ENCODE assay signal across 9 mouse cellular contexts in the genomic region with DNA sequence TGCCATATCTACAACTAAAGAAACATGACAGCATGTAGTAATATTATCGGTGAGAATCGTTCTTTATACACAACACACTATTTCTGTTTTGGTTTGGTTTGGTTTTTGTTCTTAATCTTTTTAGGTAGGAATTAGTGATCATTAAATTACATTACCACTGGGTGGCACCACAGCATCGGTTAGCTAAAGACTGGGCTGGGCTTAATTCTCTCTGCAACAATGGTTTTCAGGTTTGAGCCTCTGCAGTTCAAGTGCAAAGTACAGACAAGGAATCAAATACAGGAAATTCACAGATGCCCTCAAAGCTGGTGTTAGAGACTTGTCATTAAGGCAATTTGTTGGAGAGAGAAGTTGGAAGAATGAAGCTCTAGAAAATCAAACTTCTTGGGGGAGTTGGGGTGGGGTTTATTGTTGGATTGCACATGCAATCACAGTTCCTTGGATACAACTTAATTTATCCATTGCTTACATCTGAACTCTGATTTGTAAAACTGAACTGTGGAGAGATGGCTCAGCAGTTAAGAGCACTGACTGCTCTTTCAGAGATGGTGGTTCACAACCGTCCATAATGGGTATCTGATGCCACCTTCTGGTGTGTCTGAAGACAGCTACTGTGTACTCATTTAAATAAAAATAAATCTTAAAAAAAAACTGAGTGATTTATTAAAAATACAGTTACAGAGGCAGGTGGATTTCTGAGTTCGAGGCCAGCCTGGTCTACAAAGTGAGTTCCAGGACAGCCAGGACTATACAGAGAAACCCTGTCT. TPM values are rescaled to one million over a fixed set of nuclear protein-coding genes. Genes with fewer than 3 reads are reported as not detected.
DNase-seq lines count a peak whose midpoint lies in the region; ATAC-seq lines count a peak whose summit lies in the region.
"Had no signal": no experiment of that assay in that cellular context is flagged by ENCODE, and none has a peak within 500 bp of the region (broad histone marks: within the 10 kb centered on the region; RNA-seq: fewer than 3 reads in every experiment).

No protein-coding gene starts in this region.

- 26% methylated on average over 5 of the region's 5 CpGs for WGBS in forebrain, embryonic 11.5 days
- 29% methylated on average over 5 of the region's 5 CpGs for WGBS in intestine, embryonic 15.5 days
- 23% methylated on average over 5 of the region's 5 CpGs for WGBS in lung, embryonic 16.5 days

- H3K27me3 ChIP-seq in forebrain, embryonic 11.5 days (ENCODE audit: control insufficient read depth, insufficient read depth, low read length): no peaks in the 10 kb centered on the region
- no peaks in the 10 kb centered on the region for H3K27me3 ChIP-seq in intestine, embryonic 15.5 days (replicated peaks)
- H3K27me3 ChIP-seq in lung, embryonic 16.5 days (ENCODE audit: control insufficient read depth, insufficient read depth, low read depth, low read length): no peaks in the 10 kb centered on the region

- peaks cover 2% of the 10 kb centered on the region; the same call in 1 of the 2 replicates for H3K4me1 ChIP-seq in forebrain, embryonic 11.5 days (replicated peaks; ENCODE audit: control insufficient read depth, insufficient read depth, low read length)
- H3K4me1 ChIP-seq in intestine, embryonic 15.5 days (replicated peaks): 0 out of 2 replicates have a peak, but pooled peaks cover 5% of the 10 kb centered on the region
- no peaks in the 10 kb centered on the region for H3K4me1 ChIP-seq in lung, embryonic 16.5 days (replicated peaks; ENCODE audit: control insufficient read depth, insufficient read depth, low read length)

- peak; percentile 21 for DNase-seq in urinary bladder, postnatal 25 days (ENCODE audit: low spot score)
- no peak for DNase-seq in urinary bladder, postnatal 36 days (ENCODE audit: low spot score in 2 of 2)
- peak; percentile 74 for DNase-seq in brain, adult 2 months (ENCODE audit: low read depth, low spot score)
- DNase-seq in forebrain, embryonic 11.5 days (ENCODE audit: low spot score): no peak
- peak; percentile 23 for DNase-seq in retina, adult 2 months (ENCODE audit: low read depth, low spot score)
- DNase-seq in right cerebral cortex, postnatal 4 days: no peak

- no peak overlapping the region for H3K27ac ChIP-seq in forebrain, embryonic 11.5 days (ENCODE audit: low read depth, low read length)
- no peak overlapping the region for H3K27ac ChIP-seq in intestine, embryonic 15.5 days
- H3K27ac ChIP-seq in lung, embryonic 16.5 days (ENCODE audit: low read length): no peak overlapping the region

- no peak overlapping the region for H3K4me3 ChIP-seq in forebrain, embryonic 11.5 days (ENCODE audit: low read depth, low read length)
- H3K4me3 ChIP-seq in intestine, embryonic 15.5 days (replicated peaks): no peak overlapping the region
- H3K4me3 ChIP-seq in lung, embryonic 16.5 days (ENCODE audit: low read length): no peak overlapping the region

- peak; percentile 57 for ATAC-seq in forebrain, embryonic 11.5 days (replicated peaks; ENCODE audit: low FRiP score)
- ATAC-seq in intestine, embryonic 15.5 days: peak; percentile 58
- ATAC-seq in lung, embryonic 16.5 days (ENCODE audit: low read depth): 0 out of 2 replicates have a peak, but pooled peaks have one; percentile 67

- H3K4me2 ChIP-seq in forebrain, embryonic 11.5 days (ENCODE audit: low read depth, low read length, severe bottlenecking): no peak overlapping the region
- H3K4me2 ChIP-seq in intestine, embryonic 15.5 days (replicated peaks): no peak overlapping the region
- H3K4me2 ChIP-seq in lung, embryonic 16.5 days (ENCODE audit: low read depth, low read length): no peak overlapping the region

- no peak overlapping the region for H3K9ac ChIP-seq in forebrain, embryonic 11.5 days (ENCODE audit: low read length)
- H3K9ac ChIP-seq in intestine, embryonic 15.5 days: no peak overlapping the region
- H3K9ac ChIP-seq in lung, embryonic 16.5 days (ENCODE audit: low read length): no peak overlapping the region

- no peaks in the 10 kb centered on the region for H3K36me3 ChIP-seq in forebrain, embryonic 11.5 days (ENCODE audit: control insufficient read depth, insufficient read depth, low read length)
- H3K36me3 ChIP-seq in intestine, embryonic 15.5 days: no peaks in the 10 kb centered on the region
- H3K36me3 ChIP-seq in lung, embryonic 16.5 days (ENCODE audit: control insufficient read depth, insufficient read depth, low read length): no peaks in the 10 kb centered on the region

- H3K9me3 ChIP-seq in forebrain, embryonic 11.5 days (ENCODE audit: control insufficient read depth, low read length): no peaks in the 10 kb centered on the region
- no peaks in the 10 kb centered on the region for H3K9me3 ChIP-seq in intestine, embryonic 15.5 days
- H3K9me3 ChIP-seq in lung, embryonic 16.5 days (ENCODE audit: control insufficient read depth, low read length): no peaks in the 10 kb centered on the region

RNA-seq across cellular contexts. Expression of a gene that starts 2.5 kb away (rescaled TPM):
- not detected in 2 replicates for polyA plus RNA-seq in forebrain, embryonic 11.5 days (2014; fragmentation: Nextera tagmentation; extraction: Ambion mirVana)
- not detected in 2 replicates for polyA plus RNA-seq in intestine, embryonic 15.5 days (2015; fragmentation: Nextera tagmentation; extraction: Ambion mirVana)
- not detected in 2 replicates for polyA plus RNA-seq in lung, embryonic 16.5 days (2015; fragmentation: Nextera tagmentation; extraction: Ambion mirVana)
- polyA plus RNA-seq: heart, embryonic 14.5 days had no signal

RNA-seq across cellular contexts. Expression of a gene that starts 7.2 kb away (rescaled TPM):
- 9.6 and 10.2 TPM in 2 replicates for polyA plus RNA-seq in forebrain, embryonic 11.5 days (2014; fragmentation: Nextera tagmentation; extraction: Ambion mirVana)
- polyA plus RNA-seq in intestine, embryonic 15.5 days (2015; fragmentation: Nextera tagmentation; extraction: Ambion mirVana): 17.0 and 17.6 TPM in 2 replicates
- polyA plus RNA-seq in lung, embryonic 16.5 days (2015; fragmentation: Nextera tagmentation; extraction: Ambion mirVana): 17.3 and 18.5 TPM in 2 replicates

RNA-seq across cellular contexts. Expression of a gene that starts 31.0 kb away (rescaled TPM):
- 17.5 and 19.8 TPM in 2 replicates for polyA plus RNA-seq in forebrain, embryonic 11.5 days (2014; fragmentation: Nextera tagmentation; extraction: Ambion mirVana)
- 9.0 and 9.7 TPM in 2 replicates for polyA plus RNA-seq in intestine, embryonic 15.5 days (2015; fragmentation: Nextera tagmentation; extraction: Ambion mirVana)
- polyA plus RNA-seq in lung, embryonic 16.5 days (2015; fragmentation: Nextera tagmentation; extraction: Ambion mirVana): 5.2 and 5.3 TPM in 2 replicates

RNA-seq across cellular contexts. Expression of a gene that starts 56.0 kb away (rescaled TPM):
- polyA plus RNA-seq in forebrain, embryonic 11.5 days (2014; fragmentation: Nextera tagmentation; extraction: Ambion mirVana): 57.3 and 62.9 TPM in 2 replicates
- 23.3 and 25.5 TPM in 2 replicates for polyA plus RNA-seq in intestine, embryonic 15.5 days (2015; fragmentation: Nextera tagmentation; extraction: Ambion mirVana)
- 25.9 and 34.5 TPM in 2 replicates for polyA plus RNA-seq in lung, embryonic 16.5 days (2015; fragmentation: Nextera tagmentation; extraction: Ambion mirVana)

Comparison
In these comparisons a context has a peak if more than half of its experiments do, and no peak if none do; other contexts are left out.
1. DNase-seq: peak in urinary bladder, postnatal 25 days (single experiment), brain, adult 2 months (single experiment) and retina, adult 2 months (single experiment); none in urinary bladder, postnatal 36 days (0 of 2), forebrain, embryonic 11.5 days (single experiment) and right cerebral cortex, postnatal 4 days (single experiment).
2. Peak in every context shown above with its lines, with median percentiles within 50 percentile points of each other: ATAC-seq.